Mouse (Mus musculus) liver, postnatal 0 days (tissue): ENCODE results near the gene D11Wsu47e.

Source experiments
- CTCF ChIP-seq: sonication (generic); IDR thresholded peaks from 2 replicates; pipeline ENCODE4 v1.5.1; 2016; ENCODE audit warnings: antibody characterized with exemption, low read depth
- EP300 ChIP-seq: IDR thresholded peaks from 2 replicates; pipeline ENCODE4 v1.6.1; 2016; ENCODE audit warnings: antibody characterized with exemption, low read depth, mild to moderate bottlenecking

- no peak for TF ChIP-seq EP300
- no peak for TF ChIP-seq CTCF
Measured at GRCm38 (mm10) chr11:113709731-113710256, 25.6 kb downstream of the D11Wsu47e start, which contains the start of gene Cpsf4l.
